In genomic region chr6:28828593-28828992, GRCm38 (mm10) we compare ENCODE assay signal across 9 mouse cellular contexts. TPM values are rescaled to one million over a fixed set of nuclear protein-coding genes. Genes with fewer than 3 reads are reported as not detected.
A peak's percentile ranks its signal among the peaks of the same experiment; 100 is the strongest.
DNase-seq lines count a peak whose midpoint lies in the region; TF ChIP-seq lines count a peak whose summit lies in the region.
"Had no signal": no experiment of that assay in that cellular context is flagged by ENCODE, and none has a peak within 500 bp of the region (broad histone marks: within the 10 kb centered on the region; RNA-seq: fewer than 3 reads in every experiment).

No protein-coding gene starts in this region.

- no peak overlapping the region for H3K27ac ChIP-seq in embryonic facial prominence, embryonic 10.5 days (replicated peaks)
- H3K27ac ChIP-seq in layer of hippocampus, adult 2 months, result peak overlapping the region; percentile 100
- peak overlapping the region; percentile 58 for H3K27ac ChIP-seq in olfactory bulb, adult 2 months (ENCODE audit: insufficient read depth, low read depth, low read length)

- H3K9me3 ChIP-seq in embryonic facial prominence, embryonic 10.5 days, result no peaks in the 10 kb centered on the region

- TF ChIP-seq POLR2A in olfactory bulb, adult 2 months (IDR thresholded peaks at IDR 0.05; ENCODE audit: insufficient read depth, low read depth, low read length), result no peak

- H3K27me3 ChIP-seq in embryonic facial prominence, embryonic 10.5 days (replicated peaks; ENCODE audit: low read depth, poor library complexity, severe bottlenecking), result peaks cover 41% of the 10 kb centered on the region

- DNase-seq in cerebellum, adult 11-12 months, result peak; percentile 71
- DNase-seq in cerebellum, postnatal 4 days (ENCODE audit: low spot score in 2 of 2), result no peak
- peak; percentile 17 for DNase-seq in embryonic facial prominence, embryonic 10.5 days (ENCODE audit: low spot score)
- DNase-seq in layer of hippocampus, adult 2 months (ENCODE audit: low spot score in 2 of 2), result peak; percentile 74 to 85
- DNase-seq in gastrocnemius, adult 18-20 months (ENCODE audit: low spot score), result no peak
- no peak for DNase-seq in ovary, postnatal 10 days (ENCODE audit: low spot score)
- no peak for DNase-seq in heart, adult 8-10 months (ENCODE audit: low spot score)

- peak overlapping the region; percentile 21; the same call in 1 of the 2 replicates for H3K4me3 ChIP-seq in embryonic facial prominence, embryonic 10.5 days
- H3K4me3 ChIP-seq in layer of hippocampus, adult 2 months, result peak overlapping the region; percentile 73
- H3K4me3 ChIP-seq in olfactory bulb, adult 2 months (ENCODE audit: insufficient read depth, low read depth, low read length), result peak overlapping the region; percentile 53

- TF ChIP-seq CTCF in layer of hippocampus, adult 2 months (conservative IDR thresholded peaks at IDR 0.05), result peak; percentile 43
- TF ChIP-seq CTCF in olfactory bulb, adult 2 months (IDR thresholded peaks at IDR 0.05; ENCODE audit: insufficient read depth, low read depth, low read length), result no peak

- 42% methylated on average over 6 of the region's 6 CpGs for WGBS in embryonic facial prominence, embryonic 10.5 days
- WGBS in olfactory bulb, adult 2 months, result 17% methylated on average over 6 of the region's 6 CpGs

- peaks cover 11% of the 10 kb centered on the region for H3K36me3 ChIP-seq in embryonic facial prominence, embryonic 10.5 days (replicated peaks)

- H3K4me1 ChIP-seq in embryonic facial prominence, embryonic 10.5 days, result peaks cover 30% of the 10 kb centered on the region
- peaks cover 29% of the 10 kb centered on the region for H3K4me1 ChIP-seq in olfactory bulb, adult 2 months (ENCODE audit: control insufficient read depth, insufficient read depth, low read length)

RNA-seq across cellular contexts. Expression of gene Lrrc4, which starts 3.0 kb away (rescaled TPM):
- 0.79 and 0.98 TPM in 2 replicates for polyA plus RNA-seq in embryonic facial prominence, embryonic 10.5 days (2016; fragmentation: Nextera tagmentation; extraction: Ambion mirVana)
- total RNA-seq in layer of hippocampus, adult 2 months (2021), result 10 to 100 TPM; 96.2 to 98.8 TPM
- polyA plus RNA-seq in olfactory bulb, adult 2 months (2012; ENCODE audit: insufficient read depth, insufficient read length, low replicate concordance, missing spikeins), result not detected in 2 replicates
- under 1 TPM; 0.39 to 0.40 TPM for total RNA-seq in gastrocnemius, adult 18-20 months (2021)
- total RNA-seq in heart, adult 8-10 months (2022), result under 1 TPM; 0.62 to 0.98 (median 0.76) TPM
- total RNA-seq: neutrophil, adult 5-6 weeks had no signal

Comparison
In these comparisons a context has a peak if more than half of its experiments do, and no peak if none do; other contexts are left out.
1. DNase-seq: peak in cerebellum, adult 11-12 months (single experiment), embryonic facial prominence, embryonic 10.5 days (single experiment) and layer of hippocampus, adult 2 months (2 of 2); none in cerebellum, postnatal 4 days (0 of 2), gastrocnemius, adult 18-20 months (single experiment), ovary, postnatal 10 days (single experiment) and heart, adult 8-10 months (single experiment).
2. H3K4me3 ChIP-seq: peak in every context shown above with its lines; median percentile 73 in layer of hippocampus, adult 2 months; 53 in olfactory bulb, adult 2 months; 21 in embryonic facial prominence, embryonic 10.5 days.
3. RNA of gene Lrrc4, which starts 3.0 kb away (total RNA-seq): 96.2 to 98.8 TPM in layer of hippocampus, adult 2 months; 0.62 to 0.98 TPM in heart, adult 8-10 months and 0.39 to 0.40 TPM in gastrocnemius, adult 18-20 months; every median in the first group is over 10 times any median in the second.